Mouse (Mus musculus): ENCODE results near the gene BC107364. TPM values are rescaled to one million over a fixed set of nuclear protein-coding genes. Genes with fewer than 3 reads are reported as not detected.
"Not testable (repeated sequence)": the region's sequence is repeated elsewhere in the genome, so short reads cannot be mapped to it uniquely, and the experiment has no call there.

The BC107364 gene
- polyA plus RNA-seq, 1 experiment, result 4.6 TPM

DNA sequence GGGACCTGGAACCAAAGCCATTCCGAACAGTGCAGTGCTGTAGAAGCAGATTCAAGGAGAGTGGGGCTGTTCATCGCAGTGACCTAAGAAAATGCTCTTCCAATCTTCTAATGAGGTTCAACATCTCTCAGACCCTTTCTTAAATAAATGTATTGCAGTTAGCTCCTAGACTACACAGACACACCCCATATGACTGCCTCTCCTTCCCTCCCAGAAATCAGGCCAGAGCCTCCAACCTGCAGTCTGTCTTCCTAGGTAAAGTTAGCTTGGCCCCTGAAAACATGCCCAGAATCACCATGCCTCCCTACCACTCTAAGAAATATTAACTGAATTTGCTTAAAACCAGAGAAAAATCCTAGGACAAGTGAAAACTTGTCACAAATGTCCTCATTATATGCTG lies 33.3 kb upstream of the BC107364 start:
- Histone ChIP-seq H3K4me1 (ENCODE audit: control insufficient read depth, insufficient read depth, low read length) (peaks cover 1% of the 10 kb centered on the region), H3K9ac (ENCODE audit: low read depth, poor library complexity, severe bottlenecking) (0 out of 2 replicates have a peak overlapping the region, but pooled peaks have one; percentile 22), H3K27ac (ENCODE audit: insufficient read depth, low read length) (no peak overlapping the region), H3K4me3 (ENCODE audit: low read depth, low read length) (no peak overlapping the region), H3K36me3 (ENCODE audit: control insufficient read depth, insufficient read depth, low read length, poor library complexity, severe bottlenecking) (no peaks in the 10 kb centered on the region), H3K9me3 (replicated peaks; ENCODE audit: control insufficient read depth, insufficient read depth, low read length, poor library complexity, severe bottlenecking) (no peaks in the 10 kb centered on the region), H3K27me3 (ENCODE audit: control insufficient read depth, insufficient read depth, low read length, poor library complexity, severe bottlenecking) (no peaks in the 10 kb centered on the region)
- no peak for TF ChIP-seq CTCF (IDR thresholded peaks at IDR 0.05; ENCODE audit: low read depth, low read length)
- TF ChIP-seq POLR2A (IDR thresholded peaks at IDR 0.05; ENCODE audit: insufficient read depth, low read length), result no peak
- no peak for TF ChIP-seq EP300 (IDR thresholded peaks at IDR 0.05; ENCODE audit: insufficient read depth, low read depth, low read length)

DNA sequence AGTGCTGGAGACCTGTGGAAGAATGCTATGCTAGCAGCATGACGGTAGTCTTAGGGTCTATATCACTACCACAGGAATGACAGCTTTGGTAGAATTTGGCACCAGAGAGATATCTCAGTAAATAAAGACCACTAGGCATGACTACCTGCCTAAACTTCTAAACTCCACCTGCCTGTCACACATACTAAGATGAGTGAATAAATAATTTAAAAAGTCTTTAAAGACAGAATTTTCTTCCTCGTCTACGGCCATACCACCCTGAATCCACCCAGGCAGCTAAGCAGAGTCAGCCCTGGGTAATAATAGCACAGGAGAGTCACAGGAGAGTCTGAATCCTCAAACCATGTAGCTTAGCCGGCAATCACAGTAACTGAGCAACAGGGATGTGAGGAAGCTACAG lies 32.8 kb upstream of the BC107364 start:
- H3K36me3 ChIP-seq (ENCODE audit: control insufficient read depth, insufficient read depth, low read length, poor library complexity, severe bottlenecking), result no peaks in the 10 kb centered on the region
- H3K4me3 ChIP-seq (ENCODE audit: low read depth, low read length), result no peak overlapping the region
- no peak overlapping the region for H3K9ac ChIP-seq (ENCODE audit: low read depth, poor library complexity, severe bottlenecking)
- no peak overlapping the region for H3K27ac ChIP-seq (ENCODE audit: insufficient read depth, low read length)
- no peaks in the 10 kb centered on the region for H3K9me3 ChIP-seq (replicated peaks; ENCODE audit: control insufficient read depth, insufficient read depth, low read length, poor library complexity, severe bottlenecking)
- H3K27me3 ChIP-seq (ENCODE audit: control insufficient read depth, insufficient read depth, low read length, poor library complexity, severe bottlenecking), result no peaks in the 10 kb centered on the region
- peaks cover 1% of the 10 kb centered on the region for H3K4me1 ChIP-seq (ENCODE audit: control insufficient read depth, insufficient read depth, low read length)
- TF ChIP-seq CTCF (IDR thresholded peaks at IDR 0.05; ENCODE audit: low read depth, low read length), result no peak
- TF ChIP-seq EP300 (IDR thresholded peaks at IDR 0.05; ENCODE audit: insufficient read depth, low read depth, low read length), result no peak
- TF ChIP-seq POLR2A (IDR thresholded peaks at IDR 0.05; ENCODE audit: insufficient read depth, low read length), result no peak

DNA sequence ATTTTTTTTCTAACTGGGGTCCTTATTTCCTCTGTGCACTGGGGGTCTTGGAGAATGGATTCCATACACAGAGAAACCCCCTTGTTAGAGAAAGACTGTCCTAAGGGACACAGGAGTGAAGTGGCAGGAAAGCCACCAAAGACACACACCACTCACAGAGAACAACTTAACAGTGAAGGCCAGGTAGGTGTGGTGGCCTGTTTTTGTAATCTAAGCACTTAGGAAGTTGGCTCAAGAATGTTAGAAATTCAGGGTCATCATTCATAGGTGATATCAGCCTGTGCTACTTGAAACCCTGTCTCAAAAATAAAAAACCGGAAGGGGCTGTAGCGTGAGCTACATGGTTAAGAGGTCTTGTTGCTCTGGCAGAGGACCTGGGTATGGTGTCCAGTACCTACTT lies 31.8 kb upstream of the BC107364 start:
- Histone ChIP-seq H3K27me3 (ENCODE audit: control insufficient read depth, insufficient read depth, low read length, poor library complexity, severe bottlenecking) (no peaks in the 10 kb centered on the region), H3K4me1 (ENCODE audit: control insufficient read depth, insufficient read depth, low read length) (peaks cover 1% of the 10 kb centered on the region), H3K9me3 (replicated peaks; ENCODE audit: control insufficient read depth, insufficient read depth, low read length, poor library complexity, severe bottlenecking) (no peaks in the 10 kb centered on the region), H3K4me3 (ENCODE audit: low read depth, low read length) (no peak overlapping the region), H3K27ac (ENCODE audit: insufficient read depth, low read length) (no peak overlapping the region), H3K9ac (ENCODE audit: low read depth, poor library complexity, severe bottlenecking) (no peak overlapping the region), H3K36me3 (ENCODE audit: control insufficient read depth, insufficient read depth, low read length, poor library complexity, severe bottlenecking) (no peaks in the 10 kb centered on the region)
- no peak for TF ChIP-seq EP300 (IDR thresholded peaks at IDR 0.05; ENCODE audit: insufficient read depth, low read depth, low read length)
- no peak for TF ChIP-seq CTCF (IDR thresholded peaks at IDR 0.05; ENCODE audit: low read depth, low read length)

DNA sequence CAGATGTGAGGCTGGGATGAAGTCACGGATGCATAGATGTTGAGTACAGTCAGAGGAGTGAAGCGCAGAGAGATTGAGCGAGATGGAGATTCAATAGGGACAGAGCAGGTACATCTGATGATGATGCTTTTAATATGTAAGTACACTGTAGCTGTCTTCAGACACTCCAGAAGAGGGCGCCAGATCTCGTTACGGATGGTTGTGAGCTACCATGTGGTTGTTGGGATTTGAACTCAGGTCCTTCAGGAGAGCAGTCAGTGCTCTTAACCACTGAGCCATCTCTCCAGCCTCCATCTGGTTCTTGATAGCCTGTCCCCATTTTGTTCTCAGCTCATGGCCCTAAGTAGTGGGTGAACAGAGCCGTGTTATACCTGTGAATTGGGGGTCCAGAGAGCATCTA lies 30.9 kb upstream of the BC107364 start:
- TF ChIP-seq CTCF (IDR thresholded peaks at IDR 0.05; ENCODE audit: low read depth, low read length), result peak; percentile 29
- not testable (repeated sequence) for H3K9me3 ChIP-seq (replicated peaks; ENCODE audit: control insufficient read depth, insufficient read depth, low read length, poor library complexity, severe bottlenecking); H3K27ac ChIP-seq (ENCODE audit: insufficient read depth, low read length); H3K27me3 ChIP-seq (ENCODE audit: control insufficient read depth, insufficient read depth, low read length, poor library complexity, severe bottlenecking); H3K9ac ChIP-seq (ENCODE audit: low read depth, poor library complexity, severe bottlenecking); H3K4me1 ChIP-seq (ENCODE audit: control insufficient read depth, insufficient read depth, low read length); H3K36me3 ChIP-seq (ENCODE audit: control insufficient read depth, insufficient read depth, low read length, poor library complexity, severe bottlenecking); H3K4me3 ChIP-seq (ENCODE audit: low read depth, low read length)

DNA sequence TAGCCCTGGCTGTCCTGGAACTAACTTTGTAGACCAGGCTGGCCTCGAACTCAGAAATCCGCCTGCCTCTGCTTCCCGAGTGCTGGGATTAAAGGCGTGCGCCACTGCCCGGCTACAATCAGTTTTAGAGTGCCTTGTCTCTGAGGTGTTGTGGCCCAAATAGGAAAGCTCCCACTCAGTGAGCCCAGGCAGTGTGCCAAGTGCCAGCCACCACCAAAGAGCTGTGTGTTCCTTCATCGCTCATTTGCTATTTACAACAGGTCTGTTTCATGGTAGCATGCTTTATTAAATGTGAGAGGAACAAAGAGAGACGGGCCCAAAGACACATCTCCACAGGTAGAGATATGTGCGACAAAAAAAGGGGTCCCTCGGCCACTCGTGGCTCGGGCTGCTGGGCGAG lies 30.3 kb upstream of the BC107364 start:
- no peak overlapping the region for H3K27ac ChIP-seq (ENCODE audit: insufficient read depth, low read length)
- H3K4me1 ChIP-seq (ENCODE audit: control insufficient read depth, insufficient read depth, low read length), result peaks cover 1% of the 10 kb centered on the region
- no peaks in the 10 kb centered on the region for H3K36me3 ChIP-seq (ENCODE audit: control insufficient read depth, insufficient read depth, low read length, poor library complexity, severe bottlenecking)
- H3K9me3 ChIP-seq (replicated peaks; ENCODE audit: control insufficient read depth, insufficient read depth, low read length, poor library complexity, severe bottlenecking), result no peaks in the 10 kb centered on the region
- H3K27me3 ChIP-seq (ENCODE audit: control insufficient read depth, insufficient read depth, low read length, poor library complexity, severe bottlenecking), result no peaks in the 10 kb centered on the region
- H3K9ac ChIP-seq (ENCODE audit: low read depth, poor library complexity, severe bottlenecking), result no peak overlapping the region
- TF ChIP-seq EP300 (IDR thresholded peaks at IDR 0.05; ENCODE audit: insufficient read depth, low read depth, low read length), result no peak
- TF ChIP-seq POLR2A (IDR thresholded peaks at IDR 0.05; ENCODE audit: insufficient read depth, low read length), result no peak
- no peak for TF ChIP-seq CTCF (IDR thresholded peaks at IDR 0.05; ENCODE audit: low read depth, low read length)
- no peak overlapping the region for H3K4me3 ChIP-seq (ENCODE audit: low read depth, low read length)

DNA sequence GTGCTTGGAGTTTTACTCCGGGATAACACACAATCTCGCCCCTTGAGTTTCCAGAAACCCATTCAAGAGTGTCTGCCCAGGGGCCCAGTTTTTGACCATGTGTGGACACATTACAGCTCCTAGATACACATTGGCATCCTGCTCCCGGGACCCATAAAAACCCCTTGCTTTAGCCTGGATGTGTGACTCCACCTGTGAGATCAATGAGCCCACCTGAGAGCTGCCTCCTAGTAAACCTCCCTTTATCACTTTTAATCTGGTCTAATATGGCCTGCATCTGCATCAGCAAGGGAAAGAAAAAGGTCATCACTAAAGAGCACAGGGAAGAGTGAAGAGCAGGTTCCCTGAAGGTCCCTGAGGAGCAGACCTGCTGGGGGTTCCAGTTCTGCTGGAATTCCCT lies 29.8 kb upstream of the BC107364 start:
- TF ChIP-seq POLR2A (IDR thresholded peaks at IDR 0.05; ENCODE audit: insufficient read depth, low read length) (no peak), CTCF (IDR thresholded peaks at IDR 0.05; ENCODE audit: low read depth, low read length) (no peak), EP300 (IDR thresholded peaks at IDR 0.05; ENCODE audit: insufficient read depth, low read depth, low read length) (no peak)
- H3K36me3 ChIP-seq (ENCODE audit: control insufficient read depth, insufficient read depth, low read length, poor library complexity, severe bottlenecking), result no peaks in the 10 kb centered on the region
- H3K4me1 ChIP-seq (ENCODE audit: control insufficient read depth, insufficient read depth, low read length), result peaks cover 1% of the 10 kb centered on the region
- no peak overlapping the region for H3K4me3 ChIP-seq (ENCODE audit: low read depth, low read length)
- H3K27ac ChIP-seq (ENCODE audit: insufficient read depth, low read length), result no peak overlapping the region
- no peaks in the 10 kb centered on the region for H3K27me3 ChIP-seq (ENCODE audit: control insufficient read depth, insufficient read depth, low read length, poor library complexity, severe bottlenecking)
- H3K9ac ChIP-seq (ENCODE audit: low read depth, poor library complexity, severe bottlenecking), result no peak overlapping the region
- no peaks in the 10 kb centered on the region for H3K9me3 ChIP-seq (replicated peaks; ENCODE audit: control insufficient read depth, insufficient read depth, low read length, poor library complexity, severe bottlenecking)
